Mouse (Mus musculus): ENCODE measurements at regions not wholly inside any gene's neighbourhood (a gene's known extent, or its start where the extent isn't known, plus 50 kb on each side); places are given as distances from the start of the nearest gene placed in this dataset.
A peak's percentile ranks its signal among the peaks of the same experiment; 100 is the strongest.

DNA sequence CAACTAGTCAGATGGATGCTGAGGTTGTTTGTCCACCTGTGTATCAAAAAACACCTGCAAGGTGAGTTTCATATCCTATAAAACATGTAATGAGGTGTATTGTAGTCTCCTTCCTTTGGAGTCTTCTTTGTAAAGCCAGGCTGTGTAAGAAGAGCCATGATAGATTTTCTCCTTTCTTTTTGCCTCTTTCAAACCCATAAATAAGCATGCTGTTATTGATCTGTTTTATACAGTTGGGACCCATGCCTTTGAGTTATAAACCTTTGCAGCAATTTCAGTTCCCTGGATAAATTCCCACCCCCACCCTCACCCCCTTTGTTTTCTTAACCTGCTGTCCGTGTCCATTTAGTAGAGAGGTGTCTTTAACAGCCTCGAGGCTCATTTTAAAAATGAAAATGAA lies 131.0 kb upstream of the Rgs17 start:
- no peak for DNase-seq

DNA sequence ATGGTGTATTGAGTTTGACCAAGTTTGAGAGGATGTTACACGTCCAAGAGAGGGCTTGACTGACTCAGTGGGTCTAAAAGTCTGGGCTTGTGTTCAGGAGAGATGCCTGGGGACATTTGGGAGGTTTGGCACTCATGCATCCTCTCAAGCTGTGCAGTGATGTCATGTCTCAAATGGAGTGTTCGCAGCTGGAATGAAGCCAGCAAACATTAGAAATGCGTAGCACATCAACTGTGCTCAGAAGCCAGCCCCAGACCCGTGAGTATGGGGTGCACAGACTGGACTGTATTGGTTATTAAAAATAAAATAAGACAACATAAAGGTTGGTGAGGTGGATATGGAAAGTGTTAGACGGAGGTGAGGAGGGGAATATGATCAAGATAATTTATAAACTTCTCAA lies 121.2 kb upstream of the Rgs17 start:
- DNase-seq: no peak

DNA sequence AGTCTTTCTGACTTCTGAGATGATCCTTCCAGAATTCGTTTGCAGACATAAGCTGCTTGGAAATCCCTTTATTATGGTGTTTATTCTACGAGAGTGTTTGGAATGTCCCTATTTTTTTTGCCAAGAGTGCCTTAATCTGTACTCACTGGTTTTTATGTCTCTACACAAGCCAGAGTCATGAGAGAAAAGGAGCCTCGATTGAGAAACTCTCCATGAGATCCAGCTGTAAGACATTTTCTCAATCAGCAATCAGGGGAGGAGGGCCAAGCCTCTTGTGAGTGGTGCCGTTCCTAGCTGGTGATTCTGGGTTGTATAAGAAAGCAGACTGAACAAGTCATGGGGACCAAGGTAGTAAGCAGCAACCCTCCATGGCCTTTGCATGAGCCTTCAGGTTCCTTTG lies 117.6 kb upstream of the Rgs17 start:
- DNase-seq: no peak

DNA sequence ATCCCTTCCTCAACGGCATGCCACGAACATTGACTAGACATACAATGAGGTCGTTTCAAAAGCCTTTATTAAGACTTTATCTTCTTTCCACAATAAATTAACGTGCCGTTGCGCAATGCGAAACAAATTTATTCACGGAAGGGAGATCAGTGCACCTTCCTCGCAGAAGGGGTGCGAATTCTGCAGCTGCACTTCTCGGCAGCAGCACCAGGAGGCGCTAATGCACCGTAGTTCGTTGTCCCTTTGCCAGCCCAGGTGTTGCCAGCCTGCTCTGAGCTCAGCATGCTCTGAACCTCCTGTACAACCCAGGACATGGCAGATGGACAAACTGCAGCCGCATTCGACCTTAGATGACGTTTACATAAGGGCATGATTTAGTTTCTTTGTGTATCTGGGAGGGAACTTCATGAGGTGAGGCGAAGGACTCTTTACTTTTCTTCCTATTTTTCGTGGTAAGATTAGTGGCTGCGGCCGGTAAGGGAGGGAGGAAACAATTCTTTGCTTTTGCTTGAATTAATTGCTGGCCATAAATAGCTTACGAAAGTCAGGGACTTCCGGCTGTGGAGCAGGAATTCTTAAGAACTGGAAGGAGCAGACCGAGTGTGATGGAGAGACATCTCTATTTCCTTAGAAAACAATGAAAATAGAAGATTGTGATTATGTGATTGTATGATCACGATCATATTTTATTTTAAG lies 113.7 kb upstream of the Rgs17 start:
- peak; percentile 84 for DNase-seq

DNA sequence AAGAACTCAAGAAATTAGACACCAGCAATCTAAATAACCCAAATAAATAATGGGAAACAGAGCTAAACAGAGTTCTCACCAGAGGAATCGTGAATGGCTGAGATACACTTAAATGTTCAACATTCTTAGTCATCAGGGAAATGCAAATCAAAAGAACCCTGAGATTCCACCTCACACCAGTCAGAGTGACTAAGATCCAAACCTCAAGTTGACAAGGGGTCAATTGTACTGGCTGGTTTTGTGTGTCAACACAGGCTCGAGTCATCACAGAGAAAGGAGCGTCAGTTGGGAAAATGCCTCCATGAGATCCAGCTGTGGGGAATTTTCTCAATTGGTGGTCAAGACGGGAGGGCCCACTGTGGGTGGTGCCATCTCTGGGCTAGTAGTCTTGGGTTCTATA lies 110.3 kb upstream of the Rgs17 start:
- DNase-seq: no peak

DNA sequence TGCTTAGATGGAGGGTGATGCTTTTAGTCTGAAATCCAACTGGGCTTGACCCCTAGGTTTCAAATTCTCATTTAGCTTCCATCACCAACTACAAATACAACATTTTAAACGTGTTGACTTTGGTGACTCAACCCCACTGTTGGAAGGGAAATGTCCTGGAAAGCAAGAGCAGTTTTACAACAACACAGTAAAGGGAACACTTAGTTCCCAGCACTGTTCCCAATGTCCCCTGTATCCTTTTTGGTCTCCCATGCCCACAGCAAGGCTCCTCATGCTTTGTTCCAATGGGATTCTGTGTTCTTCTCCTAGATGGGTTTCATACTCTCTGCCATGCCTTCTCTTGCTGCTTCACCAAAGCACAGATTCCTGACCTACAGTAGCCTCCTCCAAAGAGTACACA lies 105.4 kb upstream of the Rgs17 start:
- DNase-seq: no peak

DNA sequence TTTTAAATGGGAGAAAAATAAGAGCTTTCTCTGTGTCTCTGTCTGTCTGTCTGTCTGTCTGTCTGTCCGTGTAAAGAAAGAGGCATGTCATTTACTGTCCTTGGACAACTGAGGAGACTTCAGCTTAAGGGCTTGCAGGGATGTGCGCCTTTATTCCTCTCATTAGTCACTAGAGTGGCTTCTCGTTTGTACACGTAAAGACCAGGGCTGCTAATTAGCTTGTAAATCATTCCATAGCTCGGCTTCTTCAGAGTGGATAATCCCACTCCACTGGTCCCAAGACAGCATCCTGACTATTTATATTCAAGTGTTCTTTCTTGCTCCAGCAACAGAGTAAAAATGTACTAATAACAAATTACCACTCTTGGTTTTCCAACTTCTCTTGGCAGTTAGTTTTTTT lies 104.1 kb upstream of the Rgs17 start:
- no peak for DNase-seq

DNA sequence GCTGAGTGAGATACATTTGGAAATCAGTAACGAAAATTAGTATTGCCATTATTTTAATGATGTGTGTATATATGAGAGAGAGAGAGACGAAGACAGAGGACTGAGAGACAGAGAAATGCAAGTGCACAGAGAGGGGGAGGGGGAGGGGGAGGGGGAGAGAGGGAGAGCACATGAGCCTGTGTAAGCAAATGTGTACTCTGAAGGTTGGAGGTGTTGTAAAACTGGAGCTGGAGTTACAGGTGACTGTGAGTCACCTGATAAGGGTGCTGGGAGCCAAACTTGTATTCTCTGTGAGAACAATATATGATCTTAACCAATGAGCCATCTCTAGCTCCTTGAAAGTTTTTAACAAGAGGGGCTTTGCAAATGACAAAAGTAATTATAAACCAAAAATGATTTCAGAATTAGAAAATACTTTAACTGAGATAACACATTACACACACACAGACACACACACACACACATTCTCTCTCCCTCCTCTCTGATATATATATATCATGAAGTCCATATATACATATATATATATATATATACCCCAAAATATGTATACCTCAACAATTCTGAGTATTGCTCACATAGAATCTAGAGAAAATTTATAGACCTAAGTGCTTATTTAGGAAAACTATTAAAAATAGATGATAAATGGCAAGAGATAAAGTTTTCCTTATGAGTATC lies 100.5 kb upstream of the Rgs17 start:
- no peak for DNase-seq

DNA sequence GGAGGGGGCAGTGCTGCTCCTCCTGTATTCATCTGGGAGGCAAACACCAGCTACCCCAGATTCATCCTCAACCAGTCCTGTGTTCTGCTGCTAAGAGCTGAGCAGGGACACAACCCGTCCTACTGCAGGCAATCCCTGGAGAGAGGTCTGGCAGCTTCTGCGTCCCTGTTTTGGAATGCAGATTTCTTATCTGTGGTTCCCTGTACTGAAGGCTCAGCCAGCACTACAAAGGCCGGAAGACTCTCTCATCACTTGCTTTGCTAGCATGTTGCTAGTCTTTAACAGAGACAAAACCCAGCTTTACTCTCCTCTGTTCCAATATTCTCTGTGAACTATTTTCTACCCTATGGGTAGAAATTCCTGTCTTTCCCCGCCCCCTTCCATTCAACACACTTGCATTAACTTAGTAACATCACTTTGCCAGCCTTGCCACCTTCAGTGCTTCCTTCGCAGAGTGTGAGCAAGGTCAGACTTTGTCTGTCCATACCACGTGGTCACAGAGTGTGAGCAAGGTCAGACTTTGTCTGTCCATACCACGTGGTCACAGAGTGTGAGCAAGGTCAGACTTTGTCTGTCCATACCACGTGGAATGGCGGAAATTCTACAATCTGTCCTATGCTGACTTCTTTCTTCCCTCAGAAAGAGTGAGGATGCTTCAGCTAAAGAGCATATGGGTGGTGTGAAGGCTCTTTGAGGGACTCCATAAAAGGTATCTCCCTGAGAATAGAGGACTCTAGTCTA lies 98.9 kb upstream of the Rgs17 start:
- peak in 1 of 2 experiments; percentile 7 for DNase-seq

DNA sequence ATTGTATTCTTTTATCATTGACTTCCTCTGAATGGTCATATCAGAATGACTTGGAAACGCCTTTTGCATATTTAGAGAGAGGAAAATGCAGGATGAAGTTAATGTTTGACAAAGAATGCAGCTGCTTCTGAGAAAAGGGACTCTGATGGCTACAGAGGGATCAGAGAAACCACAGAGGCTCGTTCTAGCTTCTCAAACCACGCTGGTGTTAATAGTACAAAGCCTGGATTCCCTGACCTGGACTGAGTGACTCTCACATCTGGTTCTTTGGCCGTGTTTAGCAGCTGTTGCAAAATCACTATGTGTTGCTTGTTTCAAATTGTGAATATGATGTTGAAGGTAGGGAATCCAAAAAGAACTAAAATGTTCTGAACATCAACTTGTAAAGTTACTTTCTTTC lies 91.5 kb upstream of the Rgs17 start:
- DNase-seq: no peak

DNA sequence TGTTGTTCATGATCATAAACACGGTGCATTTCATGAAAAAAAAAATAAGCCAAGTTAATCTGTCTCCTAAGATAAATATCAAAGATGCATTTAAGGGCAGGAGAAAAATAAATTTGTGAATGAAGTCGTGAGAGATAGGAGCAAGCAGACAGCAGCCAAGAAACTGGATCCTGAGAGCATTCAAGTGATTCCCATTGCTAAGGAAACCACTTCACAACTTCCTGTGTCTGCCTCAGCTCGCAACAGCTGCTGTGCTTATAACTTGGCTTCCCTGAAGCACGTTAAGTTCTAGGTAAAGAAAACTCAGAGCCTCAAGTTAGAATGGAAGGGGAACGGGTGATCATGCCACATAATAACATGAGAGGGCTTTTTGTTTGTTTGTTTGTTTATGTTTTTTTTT lies 89.3 kb upstream of the Rgs17 start:
- DNase-seq: no peak

DNA sequence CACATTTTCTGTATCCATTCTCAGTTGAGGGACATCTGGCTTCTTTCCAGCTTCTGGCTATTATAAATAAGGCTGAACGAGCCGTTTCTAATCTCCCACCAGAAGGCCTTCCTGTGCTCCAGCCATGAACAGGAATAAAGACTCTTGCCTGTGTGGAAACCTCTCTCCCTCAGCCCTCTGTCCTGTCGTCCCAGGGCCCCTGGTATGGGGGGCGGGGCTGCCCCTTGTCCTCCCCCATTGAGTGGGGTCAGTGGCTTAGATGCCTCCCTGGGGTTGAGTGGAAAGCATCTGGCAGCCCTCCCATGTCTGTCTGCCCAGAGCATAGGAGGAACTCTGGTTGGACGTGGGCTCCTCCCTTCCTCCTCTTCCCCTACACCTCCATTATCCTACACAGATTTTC lies 88.8 kb upstream of the Rgs17 start:
- DNase-seq: peak in 1 of 2 experiments; percentile 14

DNA sequence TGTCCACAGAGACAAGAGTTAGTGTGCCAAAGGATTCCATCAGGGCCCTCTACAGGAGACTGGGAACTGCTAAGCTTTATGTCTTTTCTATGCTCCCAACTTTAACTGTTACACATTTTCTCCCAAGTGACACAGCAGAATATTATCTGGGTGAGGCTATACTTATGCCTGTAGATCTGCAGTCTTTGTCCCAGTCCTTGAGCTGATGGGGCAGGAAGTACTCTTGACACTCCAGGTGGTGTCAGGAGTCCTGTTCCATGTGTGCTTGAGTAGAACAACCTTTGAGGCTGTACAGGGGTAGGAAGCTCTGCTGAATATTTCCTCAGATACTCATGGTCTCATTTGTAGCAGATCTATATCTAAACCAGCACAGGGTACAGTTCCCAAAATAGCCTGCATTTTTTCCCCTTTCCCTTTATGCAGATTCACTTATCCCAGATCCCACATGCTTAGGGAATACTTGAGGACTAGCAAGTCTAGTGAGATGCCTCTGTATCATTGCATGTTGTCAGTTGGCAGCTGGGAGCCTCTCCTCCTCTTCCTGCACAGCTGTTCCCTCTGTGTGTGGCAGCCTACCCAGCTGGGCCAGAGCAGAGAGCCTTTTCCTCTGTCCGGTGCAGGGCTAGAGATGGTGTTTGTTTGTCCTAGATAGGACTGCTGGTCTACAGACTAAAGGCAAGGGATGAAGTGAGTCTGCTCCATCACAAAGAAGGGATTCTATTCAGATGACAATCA lies 85.2 kb upstream of the Rgs17 start:
- no peak for DNase-seq

DNA sequence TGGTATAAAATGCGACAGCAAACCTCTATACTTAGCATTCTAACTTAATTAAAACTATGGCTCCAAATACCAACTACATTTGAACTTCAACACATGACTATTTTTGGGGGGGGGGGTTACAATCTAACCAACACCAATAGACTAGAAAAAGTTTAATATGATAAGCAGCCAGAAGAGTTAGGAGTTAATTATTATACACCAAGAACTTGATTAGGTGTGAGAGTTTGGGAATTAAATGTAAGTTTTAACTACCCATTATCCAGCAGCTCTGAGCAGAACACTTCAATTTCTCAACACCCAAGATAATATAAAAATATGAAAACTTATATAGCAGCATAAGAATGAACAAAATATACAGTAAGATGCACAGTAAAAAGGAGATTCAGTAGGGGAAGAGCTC lies 59.2 kb upstream of the Rgs17 start:
- no peak for DNase-seq

DNA sequence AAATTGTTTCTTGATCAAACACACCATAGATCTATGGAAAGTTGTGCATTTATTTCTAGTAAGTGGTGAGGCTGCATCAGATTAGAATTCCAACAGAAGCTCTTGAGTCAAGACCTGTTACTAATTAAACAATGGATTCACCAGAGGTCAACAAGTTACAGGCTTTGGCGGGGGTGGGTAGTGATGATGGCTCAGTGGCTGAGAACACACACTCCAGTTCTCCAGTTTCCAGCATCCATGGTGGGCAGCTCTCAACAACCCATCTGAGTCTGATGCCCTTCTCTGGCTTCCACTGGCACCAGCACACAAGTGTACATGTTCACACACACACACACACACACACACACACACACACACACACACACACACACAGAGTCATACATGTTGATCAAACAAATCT lies 56.3 kb upstream of the Rgs17 start:
- DNase-seq: peak in 1 of 2 experiments; percentile 6
